Mouse (Mus musculus): ENCODE measurements around the gene Mlph.

GRCm38 (mm10) chr1:90927308-90927707, 12.4 kb downstream of the Mlph start:
- TF ChIP-seq POLR2A (IDR thresholded peaks at IDR 0.05; ENCODE audit: borderline replicate concordance, extremely low read depth, insufficient read depth, insufficient read length, poor library complexity, severe bottlenecking), result no peak
- TF ChIP-seq CTCF (IDR thresholded peaks at IDR 0.05; ENCODE audit: borderline replicate concordance, extremely low read depth, insufficient read depth, insufficient read length), result no peak

All from brain, embryonic 14.5 days (tissue).